Mouse (Mus musculus) CD4-positive, CD25-positive, alpha-beta regulatory T cell, adult 4 months (primary cell): ENCODE data around the gene Zfp341. TPM values are rescaled to one million over a fixed set of nuclear protein-coding genes. Genes with fewer than 3 reads are reported as not detected.
A peak's percentile ranks its signal among the peaks of the same experiment; 100 is the strongest.

Experiments used
- ATAC-seq: one replicate; pipeline ENCODE4 v1.8.0; 2017
- polyA plus RNA-seq, 2 experiments: library from polyadenylated mRNA; unstranded; fragments of 100-300 nt; shearing (Covaris generic); gene quantifications; one replicate each; pipeline ENCODE4 v1.2.1; 2017

The Zfp341 gene
- under 1 TPM; 0.39 to 0.93 TPM for polyA plus RNA-seq

GRCm38 (mm10) chr2:154613118-154614115 is at the start of gene Zfp341, which contains the start of gene 4930519P11Rik:
Gene Zfp341, plus strand, starts transcription at chr2:154613297.
Gene 4930519P11Rik, minus strand, starts transcription at chr2:154613437.
- peak; percentile 77 for ATAC-seq

GRCm38 (mm10) chr2:154563612-154564170 is 49.4 kb upstream of the Zfp341 start:
- no peak for ATAC-seq

- ATAC-seq: no peak
These were observed 47.5 kb upstream of the Zfp341 start for GRCm38 (mm10) chr2:154565562-154565961.

GRCm38 (mm10) chr2:154566641-154567040 is 46.5 kb upstream of the Zfp341 start:
- no peak for ATAC-seq

- no peak for ATAC-seq
These were observed 45.3 kb upstream of the Zfp341 start for GRCm38 (mm10) chr2:154567766-154568165.

- ATAC-seq: no peak
These were observed 44.6 kb upstream of the Zfp341 start for GRCm38 (mm10) chr2:154568329-154569070.

- peak; percentile 37 for ATAC-seq
These were observed 43.9 kb upstream of the Zfp341 start for GRCm38 (mm10) chr2:154569071-154569748.

GRCm38 (mm10) chr2:154569836-154570286 is 43.2 kb upstream of the Zfp341 start, which contains the start of gene E2f1:
Gene E2f1, minus strand, starts transcription at chr2:154569892.
- peak; percentile 94 for ATAC-seq

- no peak for ATAC-seq
These were observed 42.4 kb upstream of the Zfp341 start for GRCm38 (mm10) chr2:154570666-154571065.

GRCm38 (mm10) chr2:154571266-154571665 is 41.8 kb upstream of the Zfp341 start:
- ATAC-seq: no peak

- no peak for ATAC-seq
These were observed 41.1 kb upstream of the Zfp341 start for GRCm38 (mm10) chr2:154571976-154572375.

GRCm38 (mm10) chr2:154572996-154573395 is 40.1 kb upstream of the Zfp341 start:
- no peak for ATAC-seq

GRCm38 (mm10) chr2:154574271-154574670 is 38.8 kb upstream of the Zfp341 start:
- no peak for ATAC-seq

GRCm38 (mm10) chr2:154576876-154577743 is 36.0 kb upstream of the Zfp341 start:
- no peak for ATAC-seq

GRCm38 (mm10) chr2:154577744-154578067 is 35.4 kb upstream of the Zfp341 start:
- ATAC-seq: no peak

- no peak for ATAC-seq
These were observed 32.5 kb upstream of the Zfp341 start for GRCm38 (mm10) chr2:154580586-154580985.

GRCm38 (mm10) chr2:154581421-154581820 is 31.7 kb upstream of the Zfp341 start:
- no peak for ATAC-seq

GRCm38 (mm10) chr2:154583906-154584872 is 28.9 kb upstream of the Zfp341 start:
- ATAC-seq: no peak

GRCm38 (mm10) chr2:154584931-154585601 is 28.0 kb upstream of the Zfp341 start:
- ATAC-seq: no peak
